Mouse (Mus musculus) G1E (cell line): Measurements from ENCODE around the gene Nell2.

ENCODE experiments used
- CTCF ChIP-seq: IDR thresholded peaks from 2 replicates; pipeline ENCODE4 v1.5.1; 2012; ENCODE audit warnings: low read depth, low read length, inconsistent platforms, mixed read lengths
- GATA1 ChIP-seq: IDR thresholded peaks from 2 replicates; pipeline ENCODE4 v1.6.1; 2012; ENCODE audit warnings: borderline replicate concordance, low read length, inconsistent platforms, mixed read lengths
- GATA2 ChIP-seq: IDR thresholded peaks from 2 replicates; pipeline ENCODE4 v1.6.1; 2012; ENCODE audit warnings: low read depth, low read length, inconsistent platforms, borderline replicate concordance
- TAL1 ChIP-seq: conservative IDR thresholded peaks from 2 replicates; pipeline ENCODE4 v1.6.1; 2012; ENCODE audit warnings: low read depth, low read length, inconsistent platforms, mixed read lengths

GRCm38 (mm10) chr15:95216640-95217365 lies 311.6 kb downstream of the Nell2 start:
- TF ChIP-seq CTCF (no peak), TAL1 (no peak), GATA1 (no peak), GATA2 (no peak)
